Mouse (Mus musculus): ENCODE measurements at regions not wholly inside any gene's neighbourhood (a gene's known extent, or its start where the extent isn't known, plus 50 kb on each side); places are given as distances from the start of the nearest gene placed in this dataset.
A peak's percentile ranks its signal among the peaks of the same experiment; 100 is the strongest.

GRCm38 (mm10) chr13:48316747-48317146 is 55.7 kb downstream of the Id4 start:
- DNase-seq, result peak; percentile 51

- DNase-seq, result peak; percentile 39
Measured at GRCm38 (mm10) chr13:48317457-48317856, 56.4 kb downstream of the Id4 start.

GRCm38 (mm10) chr13:48319001-48319400 is 58.0 kb downstream of the Id4 start:
- DNase-seq, result no peak

- peak; percentile 47 for DNase-seq
Measured at GRCm38 (mm10) chr13:48324290-48324718, 63.3 kb downstream of the Id4 start.

GRCm38 (mm10) chr13:48330619-48331018 is 69.6 kb downstream of the Id4 start:
- DNase-seq, result no peak

GRCm38 (mm10) chr13:48336135-48336534 is 75.1 kb downstream of the Id4 start:
- peak; percentile 13 for DNase-seq

- DNase-seq, result no peak
Measured at GRCm38 (mm10) chr13:48336602-48337001, 75.6 kb downstream of the Id4 start.

GRCm38 (mm10) chr13:48338561-48338960 is 77.5 kb downstream of the Id4 start:
- DNase-seq, result no peak

GRCm38 (mm10) chr13:48350124-48350523 is 89.1 kb downstream of the Id4 start:
- DNase-seq, result no peak

GRCm38 (mm10) chr13:48350955-48351354 is 89.9 kb downstream of the Id4 start:
- DNase-seq, result no peak

GRCm38 (mm10) chr13:48357118-48357517 is 96.1 kb downstream of the Id4 start:
- DNase-seq, result no peak

- DNase-seq, result no peak
Measured at GRCm38 (mm10) chr13:48357640-48358039, 96.6 kb downstream of the Id4 start.

- DNase-seq, result no peak
Measured at GRCm38 (mm10) chr13:48371060-48371459, 110.0 kb downstream of the Id4 start.

- no peak for DNase-seq
Measured at GRCm38 (mm10) chr13:48376405-48376804, 115.4 kb downstream of the Id4 start.

- DNase-seq, result peak; percentile 17
Measured at GRCm38 (mm10) chr13:48383580-48384445, 122.8 kb downstream of the Id4 start.

- peak; percentile 18 for DNase-seq
Measured at GRCm38 (mm10) chr13:48384901-48385300, 123.9 kb downstream of the Id4 start.

GRCm38 (mm10) chr13:48391126-48391525 is 122.1 kb downstream of the Zfp169 start:
- DNase-seq, result no peak

GRCm38 (mm10) chr13:48397761-48398160 is 115.5 kb downstream of the Zfp169 start:
- peak; percentile 63 for DNase-seq

GRCm38 (mm10) chr13:48398617-48399016 is 114.6 kb downstream of the Zfp169 start:
- no peak for DNase-seq

GRCm38 (mm10) chr13:48402316-48402715 is 110.9 kb downstream of the Zfp169 start:
- DNase-seq, result no peak

GRCm38 (mm10) chr13:48422438-48423329 is 90.6 kb downstream of the Zfp169 start:
- no peak for DNase-seq

- no peak for DNase-seq
Measured at GRCm38 (mm10) chr13:48426816-48427215, 86.4 kb downstream of the Zfp169 start.

GRCm38 (mm10) chr13:48436659-48437345 is 76.4 kb downstream of the Zfp169 start:
- DNase-seq, result no peak

Measured in embryo, embryonic 11 days (tissue).